Mouse (Mus musculus): ENCODE results near the gene Csf3. TPM values are rescaled to one million over a fixed set of nuclear protein-coding genes. Genes with fewer than 3 reads are reported as not detected.
"Not testable (repeated sequence)": the region's sequence is repeated elsewhere in the genome, so short reads cannot be mapped to it uniquely, and the experiment has no call there.

Gene Csf3
- polyA plus RNA-seq (2011; ENCODE audit: insufficient read depth, insufficient read length, low read depth, missing spikeins) = not detected in 2 replicates

DNA sequence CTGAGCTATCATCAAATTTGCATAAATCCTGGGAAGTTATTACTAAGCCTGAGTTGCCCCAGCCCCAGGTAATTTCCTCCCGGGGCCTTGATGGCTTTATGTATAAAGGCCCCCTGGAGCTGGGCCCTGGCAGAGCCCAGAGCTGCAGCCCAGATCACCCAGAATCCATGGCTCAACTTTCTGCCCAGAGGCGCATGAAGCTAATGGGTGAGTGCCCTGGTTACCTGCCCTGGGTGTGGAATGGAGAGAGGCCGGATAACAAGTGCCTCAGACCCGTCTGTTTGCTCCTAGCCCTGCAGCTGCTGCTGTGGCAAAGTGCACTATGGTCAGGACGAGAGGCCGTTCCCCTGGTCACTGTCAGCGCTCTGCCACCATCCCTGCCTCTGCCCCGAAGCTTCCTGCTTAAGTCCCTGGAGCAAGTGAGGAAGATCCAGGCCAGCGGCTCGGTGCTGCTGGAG, at the start of gene Csf3:
Gene Csf3 (plus strand): TSS at position 51 of the 458 bp plus-strand sequence.
- H3K36me3 ChIP-seq (ENCODE audit: control insufficient read depth, insufficient read depth, low read length, poor library complexity, severe bottlenecking) = no peaks in the 10 kb centered on the region
- no peak within 1 kb of the TSS for H3K9ac ChIP-seq (ENCODE audit: low read depth, poor library complexity, severe bottlenecking)
- no peak within 1 kb of the TSS for H3K4me3 ChIP-seq (ENCODE audit: low read depth, low read length)
- H3K9me3 ChIP-seq (replicated peaks; ENCODE audit: control insufficient read depth, insufficient read depth, low read length, poor library complexity, severe bottlenecking) = no peaks in the 10 kb centered on the region
- no peak for TF ChIP-seq EP300 (IDR thresholded peaks at IDR 0.05; ENCODE audit: insufficient read depth, low read depth, low read length)
- no peak for TF ChIP-seq POLR2A (IDR thresholded peaks at IDR 0.05; ENCODE audit: insufficient read depth, low read length)
- TF ChIP-seq CTCF (IDR thresholded peaks at IDR 0.05; ENCODE audit: low read depth, low read length) = no peak
- H3K27me3 ChIP-seq (ENCODE audit: control insufficient read depth, insufficient read depth, low read length, poor library complexity, severe bottlenecking) = no peaks in the 10 kb centered on the region
- H3K27ac ChIP-seq (ENCODE audit: insufficient read depth, low read length) = no peak within 1 kb of the TSS
- H3K4me1 ChIP-seq (ENCODE audit: control insufficient read depth, insufficient read depth, low read length) = peaks cover 2% of the 10 kb centered on the region

DNA sequence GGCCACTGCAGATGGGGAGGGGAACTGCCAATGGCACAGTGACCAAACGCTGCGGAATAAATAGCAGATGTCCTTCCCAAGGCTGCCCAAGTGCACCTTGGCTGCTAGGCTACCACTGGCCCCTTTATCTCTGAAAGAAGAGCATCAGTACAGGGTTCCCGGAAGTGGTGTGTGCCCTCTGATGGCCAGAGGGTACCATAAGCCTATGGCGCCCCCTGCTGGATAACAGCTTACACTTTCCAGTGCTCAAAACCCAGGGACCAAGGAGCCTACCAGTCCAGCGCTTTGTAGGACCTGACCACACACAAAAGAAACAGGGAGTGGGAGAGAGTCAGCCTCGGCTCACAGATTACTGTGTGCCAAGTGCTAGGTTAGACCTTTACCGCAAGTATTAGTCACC, 46.0 kb upstream of the Csf3 start:
- H3K27ac ChIP-seq (ENCODE audit: insufficient read depth, low read length); H3K36me3 ChIP-seq (ENCODE audit: control insufficient read depth, insufficient read depth, low read length, poor library complexity, severe bottlenecking); H3K9ac ChIP-seq (ENCODE audit: low read depth, poor library complexity, severe bottlenecking); H3K4me3 ChIP-seq (ENCODE audit: low read depth, low read length); H3K4me1 ChIP-seq (ENCODE audit: control insufficient read depth, insufficient read depth, low read length); H3K27me3 ChIP-seq (ENCODE audit: control insufficient read depth, insufficient read depth, low read length, poor library complexity, severe bottlenecking); H3K9me3 ChIP-seq (replicated peaks; ENCODE audit: control insufficient read depth, insufficient read depth, low read length, poor library complexity, severe bottlenecking): not testable (repeated sequence)
- TF ChIP-seq CTCF (IDR thresholded peaks at IDR 0.05; ENCODE audit: low read depth, low read length) = peak; percentile 85

DNA sequence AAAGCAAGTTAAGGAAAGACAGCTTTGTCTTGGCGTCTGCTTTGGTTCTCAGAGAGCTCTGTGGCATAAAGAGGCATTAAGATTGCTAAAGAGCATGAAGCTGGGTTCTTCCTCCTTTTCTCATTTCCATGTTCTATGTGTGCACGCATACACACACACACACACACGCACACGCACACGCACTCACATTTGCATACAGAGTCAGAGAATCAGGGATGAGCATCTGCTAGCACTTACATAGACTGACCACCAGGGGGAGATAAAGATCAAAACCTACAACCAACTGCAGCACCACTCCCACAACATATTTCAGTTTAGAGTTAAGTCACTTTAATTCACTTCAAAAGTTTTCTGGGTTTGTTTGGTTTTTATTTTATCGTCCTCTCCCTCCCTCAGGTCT, 40.5 kb upstream of the Csf3 start:
- Histone ChIP-seq H3K9ac (ENCODE audit: low read depth, poor library complexity, severe bottlenecking) (no peak overlapping the region), H3K4me3 (ENCODE audit: low read depth, low read length) (no peak overlapping the region), H3K9me3 (replicated peaks; ENCODE audit: control insufficient read depth, insufficient read depth, low read length, poor library complexity, severe bottlenecking) (no peaks in the 10 kb centered on the region), H3K4me1 (ENCODE audit: control insufficient read depth, insufficient read depth, low read length) (no peaks in the 10 kb centered on the region), H3K27ac (ENCODE audit: insufficient read depth, low read length) (no peak overlapping the region), H3K27me3 (ENCODE audit: control insufficient read depth, insufficient read depth, low read length, poor library complexity, severe bottlenecking) (no peaks in the 10 kb centered on the region), H3K36me3 (ENCODE audit: control insufficient read depth, insufficient read depth, low read length, poor library complexity, severe bottlenecking) (no peaks in the 10 kb centered on the region)
- TF ChIP-seq POLR2A (IDR thresholded peaks at IDR 0.05; ENCODE audit: insufficient read depth, low read length) (no peak), CTCF (IDR thresholded peaks at IDR 0.05; ENCODE audit: low read depth, low read length) (peak; percentile 32), EP300 (IDR thresholded peaks at IDR 0.05; ENCODE audit: insufficient read depth, low read depth, low read length) (no peak)

DNA sequence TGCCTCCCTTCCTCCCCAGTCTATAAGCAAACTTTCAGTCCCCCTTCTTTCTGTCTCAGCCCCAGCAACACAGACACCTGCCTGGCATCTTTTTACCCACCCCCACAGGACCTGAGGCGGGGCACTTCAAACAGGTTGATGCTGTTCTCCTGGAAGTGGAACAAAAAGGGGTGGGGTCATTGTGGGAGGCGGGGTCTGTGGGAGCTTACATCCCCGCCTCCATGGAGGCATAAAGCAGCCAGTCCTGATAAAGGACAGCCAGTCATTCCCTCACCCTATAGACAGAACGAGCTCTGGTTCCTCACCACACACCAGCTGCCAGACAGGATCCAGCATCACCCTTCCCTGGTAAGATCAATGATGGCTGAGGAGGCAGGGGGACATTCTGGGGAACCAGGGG, 37.0 kb upstream of the Csf3 start, which contains the start of gene Gsdma:
Gene Gsdma (plus strand): TSS at position 261 of the 400 bp plus-strand sequence.
- no peaks in the 10 kb centered on the region for H3K9me3 ChIP-seq (replicated peaks; ENCODE audit: control insufficient read depth, insufficient read depth, low read length, poor library complexity, severe bottlenecking)
- H3K4me1 ChIP-seq (ENCODE audit: control insufficient read depth, insufficient read depth, low read length) = no peaks in the 10 kb centered on the region
- no peaks in the 10 kb centered on the region for H3K27me3 ChIP-seq (ENCODE audit: control insufficient read depth, insufficient read depth, low read length, poor library complexity, severe bottlenecking)
- H3K27ac ChIP-seq (ENCODE audit: insufficient read depth, low read length) = no peak within 1 kb of the TSS
- no peak within 1 kb of the TSS for H3K4me3 ChIP-seq (ENCODE audit: low read depth, low read length)
- H3K36me3 ChIP-seq (ENCODE audit: control insufficient read depth, insufficient read depth, low read length, poor library complexity, severe bottlenecking) = no peaks in the 10 kb centered on the region
- TF ChIP-seq CTCF (IDR thresholded peaks at IDR 0.05; ENCODE audit: low read depth, low read length) = no peak
- TF ChIP-seq EP300 (IDR thresholded peaks at IDR 0.05; ENCODE audit: insufficient read depth, low read depth, low read length) = no peak
- TF ChIP-seq POLR2A (IDR thresholded peaks at IDR 0.05; ENCODE audit: insufficient read depth, low read length) = no peak
- no peak within 1 kb of the TSS for H3K9ac ChIP-seq (ENCODE audit: low read depth, poor library complexity, severe bottlenecking)

DNA sequence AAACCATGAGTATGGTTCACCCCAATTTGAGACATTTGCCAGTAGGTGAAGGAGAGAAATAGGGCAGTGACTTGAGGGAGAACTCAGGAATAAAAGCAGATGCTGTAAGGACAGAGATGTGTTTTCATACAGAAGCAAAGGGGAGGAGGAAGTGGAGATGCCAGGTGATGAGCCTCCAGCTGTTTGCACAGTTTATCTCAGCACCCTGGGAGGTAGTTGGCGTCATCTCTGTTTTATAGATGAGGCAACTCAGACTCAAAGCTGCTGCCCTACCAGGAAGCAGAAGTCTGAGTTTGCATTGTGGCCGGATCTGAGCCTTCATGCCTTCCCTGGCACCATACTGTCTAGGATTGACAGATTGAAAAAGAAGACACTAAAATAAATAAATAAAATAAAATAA, 32.1 kb upstream of the Csf3 start:
- no peak for TF ChIP-seq POLR2A (IDR thresholded peaks at IDR 0.05; ENCODE audit: insufficient read depth, low read length)
- H3K9me3 ChIP-seq (replicated peaks; ENCODE audit: control insufficient read depth, insufficient read depth, low read length, poor library complexity, severe bottlenecking) = no peaks in the 10 kb centered on the region
- H3K4me3 ChIP-seq (ENCODE audit: low read depth, low read length) = no peak overlapping the region
- no peaks in the 10 kb centered on the region for H3K27me3 ChIP-seq (ENCODE audit: control insufficient read depth, insufficient read depth, low read length, poor library complexity, severe bottlenecking)
- H3K27ac ChIP-seq (ENCODE audit: insufficient read depth, low read length) = no peak overlapping the region
- H3K36me3 ChIP-seq (ENCODE audit: control insufficient read depth, insufficient read depth, low read length, poor library complexity, severe bottlenecking) = no peaks in the 10 kb centered on the region
- H3K4me1 ChIP-seq (ENCODE audit: control insufficient read depth, insufficient read depth, low read length) = no peaks in the 10 kb centered on the region
- no peak overlapping the region for H3K9ac ChIP-seq (ENCODE audit: low read depth, poor library complexity, severe bottlenecking)

DNA sequence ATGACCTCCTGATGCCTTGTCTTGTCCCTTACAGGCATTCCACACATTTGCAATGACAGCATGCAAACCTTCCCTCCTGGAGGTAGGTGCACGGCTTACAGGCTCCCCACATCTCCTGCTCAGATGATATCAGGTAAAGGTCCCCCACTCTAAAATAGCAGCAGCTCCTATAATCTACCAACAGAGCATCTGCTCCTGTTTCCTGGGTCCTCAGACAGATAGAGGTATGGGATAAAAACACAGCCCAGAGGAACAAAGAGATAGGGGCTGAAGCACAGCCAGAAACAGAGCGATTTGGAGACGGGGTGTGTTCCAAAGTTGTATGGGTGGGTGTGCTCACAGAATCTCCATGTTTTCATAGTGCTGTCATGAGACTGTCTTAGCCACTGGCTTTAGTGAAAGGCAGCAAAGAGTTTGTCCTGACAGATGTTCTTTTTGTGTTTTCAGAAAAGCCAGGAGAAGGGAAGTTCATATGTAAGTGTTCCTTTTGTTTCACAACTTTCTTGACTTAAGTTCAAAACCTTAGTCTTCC, 29.7 kb upstream of the Csf3 start:
- Histone ChIP-seq H3K4me1 (ENCODE audit: control insufficient read depth, insufficient read depth, low read length) (peaks cover 2% of the 10 kb centered on the region), H3K27me3 (ENCODE audit: control insufficient read depth, insufficient read depth, low read length, poor library complexity, severe bottlenecking) (no peaks in the 10 kb centered on the region), H3K9ac (ENCODE audit: low read depth, poor library complexity, severe bottlenecking) (no peak overlapping the region), H3K4me3 (ENCODE audit: low read depth, low read length) (no peak overlapping the region), H3K27ac (ENCODE audit: insufficient read depth, low read length) (no peak overlapping the region), H3K9me3 (replicated peaks; ENCODE audit: control insufficient read depth, insufficient read depth, low read length, poor library complexity, severe bottlenecking) (no peaks in the 10 kb centered on the region), H3K36me3 (ENCODE audit: control insufficient read depth, insufficient read depth, low read length, poor library complexity, severe bottlenecking) (no peaks in the 10 kb centered on the region)
- TF ChIP-seq EP300 (IDR thresholded peaks at IDR 0.05; ENCODE audit: insufficient read depth, low read depth, low read length) (no peak), CTCF (IDR thresholded peaks at IDR 0.05; ENCODE audit: low read depth, low read length) (no peak), POLR2A (IDR thresholded peaks at IDR 0.05; ENCODE audit: insufficient read depth, low read length) (no peak)

Measured in ES-Bruce4 (cell line).